Mouse (Mus musculus) urinary bladder, postnatal 36 days (tissue): ENCODE data around the gene Pla2g3.

Experiments
- DNase-seq, 2 experiments: peaks; one replicate each; pipeline ENCODE4 v3.0.0; 2022; ENCODE audit warnings: low spot score in 2 of 2, mixed read lengths in 1 of 2

Gene Pla2g3

GRCm38 (mm10) chr11:3537711-3538110 is 49.6 kb downstream of the Pla2g3 start:
- DNase-seq, result no peak

- no peak for DNase-seq
These were observed 50.3 kb downstream of the Pla2g3 start for GRCm38 (mm10) chr11:3538341-3538740.

- peak; percentile 87 to 92 for DNase-seq
These were observed 51.2 kb downstream of the Pla2g3 start for GRCm38 (mm10) chr11:3539111-3539825.

DNA sequence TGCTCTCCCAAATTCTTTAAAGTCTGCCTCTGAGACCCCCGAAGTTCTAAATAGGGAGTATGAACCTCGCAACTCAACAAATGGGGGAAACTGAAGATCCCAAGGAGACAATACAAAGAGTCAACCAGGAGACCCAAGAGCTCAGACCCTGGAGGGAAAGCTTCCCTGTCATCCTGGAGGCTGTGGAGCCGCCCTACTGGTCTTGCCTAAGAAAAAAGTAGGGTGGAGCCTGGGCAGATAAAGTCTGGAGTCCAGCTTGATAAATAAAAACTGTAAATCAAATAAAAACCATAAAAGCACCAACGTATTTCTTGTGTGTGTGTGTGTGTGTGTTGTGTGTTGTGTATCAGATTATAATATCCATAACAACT is 51.7 kb downstream of the Pla2g3 start:
- DNase-seq, result no peak

GRCm38 (mm10) chr11:3540451-3541085 is 52.5 kb downstream of the Pla2g3 start, which contains the start of gene Smtn:
TSS of gene Smtn (minus strand) at chr11:3540612.
- DNase-seq, result no peak

- DNase-seq, result no peak
These were observed 53.8 kb downstream of the Pla2g3 start for GRCm38 (mm10) chr11:3541932-3542331.

- DNase-seq, result peak; percentile 58 to 79
These were observed 54.9 kb downstream of the Pla2g3 start for GRCm38 (mm10) chr11:3543001-3543400.

- DNase-seq, result no peak
These were observed 56.3 kb downstream of the Pla2g3 start for GRCm38 (mm10) chr11:3544409-3544808.

- no peak for DNase-seq
These were observed 57.6 kb downstream of the Pla2g3 start for GRCm38 (mm10) chr11:3545531-3546241.

- no peak for DNase-seq
These were observed 58.1 kb downstream of the Pla2g3 start for GRCm38 (mm10) chr11:3546242-3546562.

DNA sequence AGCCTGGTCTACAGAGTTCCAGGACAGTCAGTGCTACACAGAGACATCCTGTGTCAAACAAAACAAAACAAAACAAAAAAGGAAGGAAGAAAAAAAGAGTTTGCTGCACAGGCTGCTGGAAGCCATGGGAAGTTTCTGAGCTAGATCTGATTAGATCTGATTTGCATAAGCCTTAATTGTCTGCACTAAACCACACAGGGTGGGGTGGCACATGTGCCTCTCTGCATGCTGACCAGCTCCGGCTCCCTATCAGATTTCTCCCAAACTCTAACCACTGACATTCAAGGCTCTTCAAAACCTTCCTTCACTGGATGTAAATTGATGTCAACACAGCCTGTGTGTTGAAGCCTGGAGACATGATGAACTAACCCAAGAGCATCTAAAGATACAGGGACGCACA is 59.0 kb downstream of the Pla2g3 start:
- no peak for DNase-seq

GRCm38 (mm10) chr11:3547969-3548368 is 59.9 kb downstream of the Pla2g3 start:
- DNase-seq, result no peak

GRCm38 (mm10) chr11:3548564-3549295 is 60.6 kb downstream of the Pla2g3 start:
- no peak for DNase-seq
